Mouse (Mus musculus) ES-E14 (cell line): ENCODE results near the gene Nop2. TPM values are rescaled to one million over a fixed set of nuclear protein-coding genes. Genes with fewer than 3 reads are reported as not detected.

Experiments used
- DNase-seq: peaks from one replicate; pipeline ENCODE4 v3.0.0-alpha.2; 2013; ENCODE audit warnings: low read depth, low spot score
- H3K27ac ChIP-seq: 2 replicates; pipeline ENCODE4 v1.5.1; 2012; ENCODE audit warnings: low read depth, mild to moderate bottlenecking, low read length, moderate library complexity, mixed read lengths; ENCODE audit not compliant: poor library complexity, insufficient read depth, severe bottlenecking
- H3K36me3 ChIP-seq: 2 replicates; pipeline ENCODE4 v1.6.1; 2012; ENCODE audit warnings: mild to moderate bottlenecking, low read length, moderate library complexity, mixed read lengths; ENCODE audit not compliant: control insufficient read depth, poor library complexity, insufficient read depth, severe bottlenecking
- H3K4me1 ChIP-seq, 2 experiments: fragments of 150-350 bp in 1 of 2; sonication (generic) in 1 of 2; 2 replicates each; pipeline ENCODE4 v1.6.1; 2012; ENCODE audit warnings: low read length in 2 of 2, mild to moderate bottlenecking in 1 of 2, mixed read lengths in 1 of 2; ENCODE audit not compliant: control insufficient read depth in 2 of 2, insufficient read depth in 2 of 2, poor library complexity in 1 of 2
- H3K4me3 ChIP-seq, 2 experiments: fragments of 150-350 bp in 1 of 2; sonication (generic) in 1 of 2; 2 replicates each; pipeline ENCODE4 v1.5.1; 2012; ENCODE audit warnings: low read length in 2 of 2, low read depth in 1 of 2, mild to moderate bottlenecking in 1 of 2, mixed read lengths in 1 of 2; ENCODE audit not compliant: insufficient read depth in 1 of 2, poor library complexity in 1 of 2, severe bottlenecking in 1 of 2
- H3K9ac ChIP-seq: 2 replicates; pipeline ENCODE4 v1.6.1; 2012; ENCODE audit warnings: low read depth, mild to moderate bottlenecking, low read length, mixed read lengths; ENCODE audit not compliant: poor library complexity, insufficient read depth, severe bottlenecking
- H3K9me3 ChIP-seq: fragments of 150-350 bp; sonication (generic); 2 replicates; pipeline ENCODE4 v1.6.1; 2012; ENCODE audit warnings: low read depth, mild to moderate bottlenecking, low read length; ENCODE audit not compliant: control insufficient read depth, insufficient read depth
- CHD2 ChIP-seq: IDR thresholded peaks from 2 replicates; pipeline ENCODE4 v1.6.1; 2014; ENCODE audit warnings: mild to moderate bottlenecking, low read depth, low read length, inconsistent platforms
- HCFC1 ChIP-seq: IDR thresholded peaks from 2 replicates; pipeline ENCODE4 v1.6.1; 2012; ENCODE audit warnings: low read length, inconsistent platforms, borderline replicate concordance; ENCODE audit not compliant: insufficient read depth
- MAFK ChIP-seq: IDR thresholded peaks from 2 replicates; pipeline ENCODE4 v1.6.1; 2014; ENCODE audit warnings: mild to moderate bottlenecking, low read depth, low read length, inconsistent platforms; ENCODE audit not compliant: insufficient read depth
- ZC3H11A ChIP-seq: IDR thresholded peaks from 2 replicates; pipeline ENCODE4 v1.6.1; 2012; ENCODE audit warnings: low read depth, mild to moderate bottlenecking, inconsistent platforms, low read length, borderline replicate concordance
- ZNF384 ChIP-seq: IDR thresholded peaks from 2 replicates; pipeline ENCODE4 v1.6.1; 2012; ENCODE audit warnings: low read depth, low read length, inconsistent platforms
- in situ Hi-C, 2 experiments: fragments of 600-800 bp; cut with MboI; formaldehyde crosslinking; loops; one replicate each; pipeline ENCODE4 v1.15.1; 2025; ENCODE audit warnings: low sequenced_read_pairs in 2 of 2, inconsistent platforms in 1 of 2; ENCODE audit not compliant: unreplicated experiment in 2 of 2
- total RNA-seq: library from RNA; depleted of rRNA; stranded (reverse); fragments of 300-350 nt; gene quantifications from 2 replicates; pipeline ENCODE4 v1.2.3, GENCODE M21; 2012

The Nop2 gene
- total RNA-seq, 1 experiment = 174 TPM

DNA sequence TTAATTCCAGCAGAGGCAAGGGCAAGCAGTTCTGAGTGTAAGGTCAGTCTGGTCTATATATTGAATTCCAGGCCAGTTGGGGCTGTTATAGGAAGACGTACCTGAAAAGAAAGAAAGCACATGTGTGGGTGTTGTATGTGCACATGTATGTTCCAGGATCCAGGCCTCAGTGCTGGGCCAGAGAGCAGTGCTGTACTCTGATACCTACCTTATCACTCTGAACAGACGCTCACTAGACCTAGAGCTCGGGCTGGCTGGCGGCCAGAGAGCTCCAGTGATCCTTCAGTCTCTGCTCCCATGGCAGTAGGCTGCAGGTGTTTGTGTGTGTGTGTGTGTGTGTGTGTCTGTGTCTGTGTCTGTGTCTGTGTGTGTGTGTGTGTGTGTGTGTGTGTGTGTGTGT lies 27.5 kb upstream of the Nop2 start:
- in situ Hi-C loops = no loop called here
- Histone ChIP-seq H3K27ac (no peak overlapping the region), H3K9ac (no peak overlapping the region), H3K4me3 (no peak overlapping the region), H3K9me3 (no peaks in the 10 kb centered on the region), H3K4me1 (peaks cover 0 to 12% of the 10 kb centered on the region in 2 experiments; a peak in 1 of 4 replicates), H3K36me3 (peaks cover 85% of the 10 kb centered on the region)
- DNase-seq = no peak
- TF ChIP-seq ZC3H11A (no peak), HCFC1 (no peak), ZNF384 (no peak), MAFK (no peak), CHD2 (no peak)

DNA sequence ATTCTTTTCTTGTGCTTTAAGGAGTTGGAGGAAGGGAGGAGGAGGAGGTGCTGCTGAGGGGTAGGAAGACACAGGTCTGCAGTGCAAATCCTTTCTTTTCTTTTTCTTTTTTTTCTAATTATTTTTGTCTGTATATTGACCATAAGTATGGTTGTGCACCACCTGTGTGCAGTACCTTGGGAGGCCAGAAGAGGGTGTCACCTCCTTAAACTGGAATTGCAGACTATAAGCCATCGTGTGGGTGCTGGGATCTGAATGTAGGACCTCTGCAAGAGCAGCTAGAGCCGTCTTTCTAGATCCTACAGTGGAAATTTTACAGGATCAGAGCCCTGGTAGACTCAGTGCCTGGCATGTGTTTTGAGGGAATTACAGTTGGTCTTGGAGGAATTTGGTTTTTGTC lies 24.0 kb upstream of the Nop2 start:
- Histone ChIP-seq H3K27ac (no peak overlapping the region), H3K36me3 (peaks cover 81% of the 10 kb centered on the region), H3K9me3 (no peaks in the 10 kb centered on the region), H3K4me1 (no peaks in the 10 kb centered on the region), H3K4me3 (no peak overlapping the region), H3K9ac (no peak overlapping the region)
- in situ Hi-C loops = no loop called here
- DNase-seq = no peak
- no peak for TF ChIP-seq CHD2
- no peak for TF ChIP-seq HCFC1
- no peak for TF ChIP-seq ZC3H11A
- TF ChIP-seq MAFK = no peak
- no peak for TF ChIP-seq ZNF384

DNA sequence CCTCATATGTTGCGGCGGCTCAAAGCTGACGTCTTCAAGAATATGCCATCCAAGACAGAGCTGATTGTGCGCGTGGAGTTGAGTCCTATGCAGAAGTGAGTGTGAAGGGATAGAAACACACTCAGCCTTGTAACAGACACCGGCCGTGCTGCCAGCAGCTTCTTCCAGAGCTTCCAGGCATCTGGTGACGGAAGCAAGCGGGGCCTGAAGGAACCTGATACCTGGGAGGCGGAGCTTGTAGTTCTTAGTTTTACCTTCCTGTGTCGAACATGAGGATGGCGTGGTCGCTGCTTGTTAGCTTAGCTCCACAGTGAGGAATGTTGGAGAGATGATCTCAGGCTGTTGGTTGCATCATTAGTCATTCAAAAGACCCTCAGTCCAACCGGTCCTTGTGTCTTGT lies 22.3 kb upstream of the Nop2 start:
- Histone ChIP-seq H3K4me1 (no peaks in the 10 kb centered on the region), H3K9ac (no peak overlapping the region), H3K36me3 (peaks cover 84% of the 10 kb centered on the region), H3K27ac (no peak overlapping the region), H3K4me3 (no peak overlapping the region), H3K9me3 (no peaks in the 10 kb centered on the region)
- TF ChIP-seq CHD2 (no peak), HCFC1 (no peak), ZC3H11A (no peak), ZNF384 (no peak), MAFK (no peak)
- no peak for DNase-seq
- in situ Hi-C loops = no loop called here

DNA sequence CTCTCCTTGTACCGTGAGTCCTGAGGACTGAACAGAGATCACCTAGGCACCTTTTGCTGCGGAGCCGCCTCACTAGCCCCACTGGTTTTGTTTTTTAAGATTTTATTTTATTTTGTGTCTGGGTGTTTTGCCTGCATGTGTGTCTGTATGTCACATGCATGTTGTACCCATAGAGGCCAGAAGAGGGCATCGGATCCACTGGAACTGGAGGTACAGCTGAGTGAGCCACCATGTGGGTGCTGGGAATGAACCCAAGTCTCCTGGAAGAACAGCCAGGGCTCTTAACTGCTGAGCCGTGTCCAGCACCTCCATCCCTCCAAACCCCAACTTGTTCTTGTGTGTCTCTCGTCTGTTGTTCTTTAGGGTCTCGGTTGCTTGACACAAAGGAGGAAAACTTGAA lies 20.8 kb upstream of the Nop2 start:
- Histone ChIP-seq H3K4me3 (no peak overlapping the region), H3K36me3 (peaks cover 74% of the 10 kb centered on the region), H3K27ac (no peak overlapping the region), H3K4me1 (no peaks in the 10 kb centered on the region), H3K9me3 (no peaks in the 10 kb centered on the region), H3K9ac (no peak overlapping the region)
- in situ Hi-C loops = no loop called here
- no peak for DNase-seq
- TF ChIP-seq MAFK = no peak
- TF ChIP-seq ZC3H11A = no peak
- no peak for TF ChIP-seq HCFC1
- no peak for TF ChIP-seq ZNF384
- no peak for TF ChIP-seq CHD2

DNA sequence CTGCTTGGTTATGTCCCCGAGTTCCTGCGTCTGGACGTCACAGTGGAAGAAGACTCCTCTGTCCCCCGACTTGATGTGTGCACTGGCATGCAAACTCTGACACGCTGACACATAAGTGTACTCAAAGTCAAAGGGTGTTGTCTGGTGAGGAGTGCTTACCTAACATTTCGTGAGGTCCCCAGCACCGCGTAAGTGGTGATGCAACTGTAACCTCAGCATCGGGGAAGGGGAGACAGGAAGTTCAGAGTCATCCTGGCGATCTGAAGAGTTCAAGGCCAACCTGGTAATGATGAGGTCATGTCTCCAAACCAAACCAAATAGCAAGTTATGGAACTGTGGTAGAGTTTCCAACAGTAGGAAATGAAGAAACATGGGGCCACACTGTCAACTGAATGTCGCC lies 19.2 kb upstream of the Nop2 start:
- Histone ChIP-seq H3K4me1 (no peaks in the 10 kb centered on the region), H3K9me3 (no peaks in the 10 kb centered on the region), H3K9ac (no peak overlapping the region), H3K36me3 (peaks cover 73% of the 10 kb centered on the region), H3K27ac (no peak overlapping the region), H3K4me3 (no peak overlapping the region)
- TF ChIP-seq MAFK = no peak
- TF ChIP-seq HCFC1 = no peak
- DNase-seq = no peak
- in situ Hi-C loops = no loop called here
